ENCODE assay signal across 18 mouse cellular contexts in genomic region chr12:30591832-30592231, GRCm38 (mm10). TPM values are rescaled to one million over a fixed set of nuclear protein-coding genes. Genes with fewer than 3 reads are reported as not detected.
DNase-seq lines count a peak whose midpoint lies in the region; ATAC-seq lines count a peak whose summit lies in the region.
"Had no signal": no experiment of that assay in that cellular context is flagged by ENCODE, and none has a peak within 500 bp of the region (broad histone marks: within the 10 kb centered on the region; RNA-seq: fewer than 3 reads in every experiment).

No protein-coding gene starts in this region.

- ATAC-seq in frontal cortex, adult (ENCODE audit: low TSS enrichment), result peak; percentile 56
- ATAC-seq: activated CD4-positive, CD25-positive, alpha-beta regulatory T cell, adult 4 months; CD4-positive, CD25-positive, alpha-beta regulatory T cell, adult 4 months; Patski had no signal

- DNase-seq in frontal cortex, adult 2 months (ENCODE audit: extremely low spot score in 1 of 2, low spot score in 1 of 2), result no peak
- peak; percentile 28 for DNase-seq in brain, adult 2 months (ENCODE audit: low read depth, low spot score)
- DNase-seq in layer of hippocampus, adult 9-10 months (ENCODE audit: low spot score), result no peak
- DNase-seq: adrenal gland, adult 2 months; adrenal gland, adult 8-10 months; adrenal gland, postnatal 10 days; adrenal gland, postnatal 14 days; adrenal gland, postnatal 25 days; adrenal gland, postnatal 36 days; B cell, adult 2 months; cerebellum, adult 11 months; cerebellum, adult 11-12 months; cerebellum, adult 18-20 months; cerebellum, adult 2 months had no signal

RNA-seq across cellular contexts. Expression of gene Tmem18, which starts 7.6 kb away (rescaled TPM):
- polyA plus RNA-seq in frontal cortex, adult 2 months (2012; rRNA removed), result 46.5 and 49.4 TPM in 2 replicates
